Mouse (Mus musculus) midbrain, embryonic 13.5 days (tissue): ENCODE data around the gene Gse1. TPM values are rescaled to one million over a fixed set of nuclear protein-coding genes. Genes with fewer than 3 reads are reported as not detected.
"Not testable (repeated sequence)": the region's sequence is repeated elsewhere in the genome, so short reads cannot be mapped to it uniquely, and the experiment has no call there.

Experiments
- ATAC-seq: fragments of 200-750 bp; cut with Nextera tagmentation; 2 replicates; pipeline ENCODE4 v1.8.0; 2017; ENCODE audit warnings: mild to moderate bottlenecking, moderate TSS enrichment, moderate library complexity
- H3K27ac ChIP-seq: fragments of 300-500 bp; sonication (generic); 2 replicates; pipeline ENCODE4 v1.5.1; 2015; ENCODE audit warnings: inconsistent platforms, mild to moderate bottlenecking, moderate library complexity
- H3K27me3 ChIP-seq: fragments of 300-500 bp; sonication (generic); 2 replicates; pipeline ENCODE4 v1.6.1; 2015; ENCODE audit warnings: mild to moderate bottlenecking, inconsistent platforms
- H3K36me3 ChIP-seq: fragments of 300-500 bp; sonication (generic); 2 replicates; pipeline ENCODE4 v1.6.1; 2015; ENCODE audit warnings: mild to moderate bottlenecking, inconsistent platforms
- H3K4me1 ChIP-seq: fragments of 300-500 bp; sonication (generic); replicated peaks from 2 replicates; pipeline ENCODE4 v1.6.1; 2015; ENCODE audit warnings: inconsistent platforms
- H3K4me2 ChIP-seq: fragments of 300-500 bp; sonication (generic); replicated peaks from 2 replicates; pipeline ENCODE4 v1.6.1; 2015; ENCODE audit warnings: moderate library complexity, mild to moderate bottlenecking, inconsistent platforms
- H3K4me3 ChIP-seq: fragments of 300-500 bp; sonication (generic); replicated peaks from 2 replicates; pipeline ENCODE4 v1.5.1; 2015; ENCODE audit warnings: mild to moderate bottlenecking, inconsistent platforms
- H3K9ac ChIP-seq: fragments of 300-500 bp; sonication (generic); replicated peaks from 2 replicates; pipeline ENCODE4 v1.6.1; 2015; ENCODE audit warnings: mild to moderate bottlenecking, inconsistent platforms
- H3K9me3 ChIP-seq: fragments of 300-500 bp; sonication (generic); 2 replicates; pipeline ENCODE4 v1.6.1; 2016; ENCODE audit warnings: mild to moderate bottlenecking, inconsistent platforms
- WGBS: fragments of 180-500 bp; shearing (Covaris S2); methylation state at CpG from one replicate; pipeline ENCODE4 v1.1.7; 2015; 5-methylcytosine and 5-hydroxymethylcytosine counted together
- polyA plus RNA-seq: library from polyadenylated mRNA; unstranded; fragments of >200 nt; fragmentation: Nextera tagmentation; extraction: Ambion mirVana; gene quantifications from 2 replicates; pipeline ENCODE4 v1.2.1, GENCODE M21; 2015

The Gse1 gene
- polyA plus RNA-seq, 1 experiment from 2014 or later: 22.5 TPM

DNA sequence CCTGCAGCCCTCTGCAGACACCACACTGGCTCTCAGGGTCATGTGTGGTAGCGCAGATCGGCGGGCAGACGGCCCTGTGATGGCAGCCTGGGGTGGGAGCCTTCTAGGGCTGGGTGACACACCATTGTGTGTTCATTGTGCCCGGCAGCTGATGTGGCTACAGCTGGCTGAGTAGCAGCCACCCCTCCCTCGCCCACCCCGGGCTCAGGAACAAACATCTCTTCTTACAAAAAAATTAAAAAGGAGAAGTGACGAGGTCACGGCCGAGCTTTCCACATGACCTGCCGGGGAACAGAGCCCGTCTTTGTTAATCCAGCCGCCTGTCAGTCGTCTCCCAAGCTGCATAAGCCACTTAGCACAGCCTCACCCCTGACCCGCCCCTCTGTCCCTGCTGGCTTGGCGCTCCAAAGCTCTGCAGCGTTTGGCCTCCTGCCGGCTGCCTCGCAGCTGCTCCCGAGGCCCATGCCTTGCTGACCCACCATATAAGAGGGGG lies 94.7 kb downstream of the Gse1 start:
- H3K27ac ChIP-seq: peak overlapping the region; percentile 85
- no peak overlapping the region for H3K4me3 ChIP-seq
- no peaks in the 10 kb centered on the region for H3K9me3 ChIP-seq
- no peaks in the 10 kb centered on the region for H3K27me3 ChIP-seq
- peak overlapping the region; percentile 49; the same call in 1 of the 2 replicates for H3K9ac ChIP-seq
- H3K4me2 ChIP-seq: peak overlapping the region; percentile 7; the same call in 1 of the 2 replicates
- no peaks in the 10 kb centered on the region for H3K36me3 ChIP-seq
- ATAC-seq: peak; percentile 78
- 3% methylated on average over 20 of the region's 20 CpGs for WGBS
- H3K4me1 ChIP-seq: peaks cover 60% of the 10 kb centered on the region

DNA sequence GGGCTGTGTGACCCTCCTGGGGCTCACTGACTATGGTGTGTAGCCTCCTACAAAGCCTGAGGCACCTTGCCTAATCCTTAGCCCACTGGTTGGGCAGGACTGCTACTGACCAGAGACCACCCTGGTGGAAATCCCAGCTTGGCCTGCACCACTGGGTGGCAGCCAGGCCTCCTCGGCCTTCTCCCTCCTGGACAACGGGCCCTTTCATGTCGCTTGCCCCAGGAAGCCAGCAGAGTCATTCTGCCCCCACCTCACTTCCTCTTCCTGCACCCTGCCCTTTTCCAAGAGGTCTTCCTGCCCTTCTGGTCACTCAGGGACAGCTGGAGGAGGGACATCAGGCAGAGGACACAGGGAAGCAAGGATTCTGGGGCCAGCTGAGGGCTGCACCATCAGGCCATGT lies 96.3 kb downstream of the Gse1 start:
- no peak overlapping the region for H3K9ac ChIP-seq
- no peak for ATAC-seq
- H3K4me2 ChIP-seq: no peak overlapping the region
- no peaks in the 10 kb centered on the region for H3K27me3 ChIP-seq
- WGBS: 50% methylated on average over 3 of the region's 3 CpGs
- H3K4me3 ChIP-seq: no peak overlapping the region
- H3K27ac ChIP-seq: peak overlapping the region; percentile 85; the same call in 1 of the 2 replicates
- no peaks in the 10 kb centered on the region for H3K36me3 ChIP-seq
- H3K4me1 ChIP-seq: peaks cover 54% of the 10 kb centered on the region
- H3K9me3 ChIP-seq: no peaks in the 10 kb centered on the region

GRCm38 (mm10) chr8:120325172-120325767 lies 97.0 kb downstream of the Gse1 start:
- Histone ChIP-seq H3K4me1 (peaks cover 58% of the 10 kb centered on the region), H3K36me3 (no peaks in the 10 kb centered on the region), H3K4me2 (no peak overlapping the region), H3K27ac (no peak overlapping the region; the same call in none of the 2 replicates), H3K4me3 (no peak overlapping the region), H3K9me3 (no peaks in the 10 kb centered on the region), H3K27me3 (no peaks in the 10 kb centered on the region), H3K9ac (no peak overlapping the region)
- WGBS: 69% methylated on average over 5 of the region's 5 CpGs
- no peak for ATAC-seq

GRCm38 (mm10) chr8:120327131-120327554 lies 98.9 kb downstream of the Gse1 start:
- no peak overlapping the region for H3K9ac ChIP-seq
- no peak overlapping the region for H3K4me2 ChIP-seq
- H3K4me3 ChIP-seq: no peak overlapping the region
- H3K27ac ChIP-seq: no peak overlapping the region
- no peaks in the 10 kb centered on the region for H3K36me3 ChIP-seq
- no peaks in the 10 kb centered on the region for H3K9me3 ChIP-seq
- no peak for ATAC-seq
- 47% methylated on average over 3 of the region's 3 CpGs for WGBS
- no peaks in the 10 kb centered on the region for H3K27me3 ChIP-seq
- H3K4me1 ChIP-seq: peaks cover 55% of the 10 kb centered on the region

DNA sequence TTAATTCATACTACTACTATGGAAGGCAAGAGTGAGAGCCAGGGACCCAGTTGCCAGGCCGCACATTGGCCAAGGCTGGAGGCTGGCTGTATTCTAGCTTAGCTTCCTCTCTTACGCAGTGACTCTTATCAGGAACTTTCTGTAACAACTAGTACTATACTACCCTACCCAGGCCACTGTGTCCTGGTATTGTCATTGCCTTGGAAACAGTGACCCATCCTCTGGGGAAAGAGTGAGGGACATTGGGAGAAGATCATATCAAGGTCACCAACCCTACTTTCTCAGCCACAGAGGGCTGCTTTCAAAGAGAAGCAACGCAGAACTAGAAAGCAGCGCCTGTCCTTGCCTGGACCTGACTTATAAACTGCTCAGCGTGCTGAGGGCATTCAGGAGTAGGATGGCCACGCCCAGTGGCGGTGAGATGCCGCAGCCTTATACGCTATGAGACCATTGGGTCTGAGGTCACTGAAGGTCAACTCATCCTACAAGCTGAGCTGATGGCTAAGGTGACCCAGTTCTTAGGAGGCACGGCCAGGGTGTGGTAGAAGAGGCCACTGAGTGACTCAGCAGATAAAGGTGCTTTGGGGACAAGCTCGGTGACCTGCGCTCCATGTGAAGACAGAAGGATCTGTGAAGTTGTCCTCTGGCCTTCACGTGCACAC lies 100.2 kb downstream of the Gse1 start:
- Histone ChIP-seq H3K4me2 (no peak overlapping the region), H3K9me3 (no peaks in the 10 kb centered on the region), H3K27ac (no peak overlapping the region), H3K9ac (no peak overlapping the region), H3K4me1 (peaks cover 50% of the 10 kb centered on the region), H3K36me3 (no peaks in the 10 kb centered on the region), H3K27me3 (peaks cover 5% of the 10 kb centered on the region; the same call in 1 of the 2 replicates), H3K4me3 (no peak overlapping the region)
- 92% methylated on average over 13 of the region's 13 CpGs for WGBS
- no peak for ATAC-seq

GRCm38 (mm10) chr8:120329030-120329748 lies 100.9 kb downstream of the Gse1 start:
- H3K4me3 ChIP-seq: no peak overlapping the region
- 0 out of 2 replicates have a peak overlapping the region, but pooled peaks have one; percentile 19 for H3K9ac ChIP-seq
- no peaks in the 10 kb centered on the region for H3K36me3 ChIP-seq
- H3K27me3 ChIP-seq: peaks cover 5% of the 10 kb centered on the region; the same call in 1 of the 2 replicates
- WGBS: 87% methylated on average over 11 of the region's 11 CpGs
- peak overlapping the region; percentile 2; the same call in 1 of the 2 replicates for H3K27ac ChIP-seq
- no peak for ATAC-seq
- H3K4me1 ChIP-seq: peaks cover 43% of the 10 kb centered on the region
- no peaks in the 10 kb centered on the region for H3K9me3 ChIP-seq
- H3K4me2 ChIP-seq: no peak overlapping the region

DNA sequence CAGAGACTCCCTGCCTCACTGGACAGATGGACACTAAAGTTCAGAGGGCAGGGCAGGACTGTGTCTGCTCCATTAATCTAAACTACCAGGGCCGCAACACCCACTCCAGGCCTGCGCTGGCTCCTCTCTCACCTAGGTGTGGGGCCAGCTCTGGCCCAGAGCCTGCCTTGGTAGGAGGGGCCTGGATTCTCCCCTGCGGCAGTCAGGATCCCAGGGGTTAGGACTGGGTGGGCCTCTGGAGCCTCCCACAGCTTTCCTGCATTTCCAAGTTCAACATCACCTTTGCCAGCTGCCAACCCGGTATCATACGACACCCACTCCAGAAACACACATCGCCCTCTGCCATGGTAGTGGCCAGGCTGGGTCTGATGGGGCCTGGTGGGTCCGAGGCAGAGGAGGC lies 102.8 kb downstream of the Gse1 start:
- Histone ChIP-seq H3K27me3 (peaks cover 5% of the 10 kb centered on the region; the same call in 1 of the 2 replicates), H3K27ac (no peak overlapping the region), H3K9me3 (no peaks in the 10 kb centered on the region), H3K36me3 (no peaks in the 10 kb centered on the region), H3K9ac (no peak overlapping the region), H3K4me1 (peaks cover 48% of the 10 kb centered on the region), H3K4me2 (no peak overlapping the region), H3K4me3 (no peak overlapping the region)
- 83% methylated on average over 7 of the region's 7 CpGs for WGBS
- no peak for ATAC-seq

DNA sequence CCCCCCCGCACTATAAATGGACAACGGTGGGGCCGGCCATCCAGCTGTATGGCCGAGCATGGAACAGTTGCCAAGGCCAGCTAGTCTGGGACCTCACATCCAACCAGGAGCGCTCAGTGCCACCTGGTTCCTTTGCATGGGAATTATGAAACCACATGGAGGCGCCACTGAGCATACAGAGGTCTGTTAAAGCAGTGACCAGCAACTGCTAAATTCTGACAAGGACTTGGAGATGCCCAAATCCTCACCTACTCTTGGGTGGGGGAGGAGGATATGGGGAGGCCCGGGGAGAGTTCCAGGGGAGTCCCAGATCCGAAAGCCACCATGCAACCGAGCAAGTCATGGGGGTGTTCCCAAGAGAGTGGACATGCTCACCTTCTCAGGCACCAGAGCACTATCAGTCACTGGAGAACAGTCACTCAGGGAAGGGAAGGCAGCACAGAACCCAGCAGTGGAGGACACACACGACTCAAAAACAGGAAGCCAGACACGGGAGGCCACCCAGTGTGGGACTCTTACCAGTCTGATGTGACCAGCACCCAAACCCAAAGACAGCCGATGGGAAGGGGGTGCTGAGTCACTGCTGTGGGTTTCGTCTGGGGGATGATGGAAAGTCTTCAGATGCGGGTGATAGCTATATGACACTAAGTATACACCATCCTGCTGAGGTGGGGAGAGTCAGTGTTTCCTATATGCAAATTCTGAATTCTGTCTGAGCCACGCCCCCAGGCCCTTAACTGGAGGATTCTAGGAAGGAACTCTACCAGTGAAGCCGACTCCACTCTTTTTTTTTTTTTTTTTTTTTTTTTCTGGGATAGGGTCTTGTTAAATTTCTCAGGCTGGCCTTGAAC lies 104.3 kb downstream of the Gse1 start:
- Histone ChIP-seq H3K4me3 (no peak overlapping the region), H3K9me3 (no peaks in the 10 kb centered on the region), H3K4me1 (peaks cover 54% of the 10 kb centered on the region), H3K27ac (no peak overlapping the region), H3K4me2 (no peak overlapping the region), H3K27me3 (peaks cover 5% of the 10 kb centered on the region; the same call in 1 of the 2 replicates), H3K9ac (no peak overlapping the region), H3K36me3 (no peaks in the 10 kb centered on the region)
- no peak for ATAC-seq
- WGBS: 77% methylated on average over 16 of the region's 16 CpGs

DNA sequence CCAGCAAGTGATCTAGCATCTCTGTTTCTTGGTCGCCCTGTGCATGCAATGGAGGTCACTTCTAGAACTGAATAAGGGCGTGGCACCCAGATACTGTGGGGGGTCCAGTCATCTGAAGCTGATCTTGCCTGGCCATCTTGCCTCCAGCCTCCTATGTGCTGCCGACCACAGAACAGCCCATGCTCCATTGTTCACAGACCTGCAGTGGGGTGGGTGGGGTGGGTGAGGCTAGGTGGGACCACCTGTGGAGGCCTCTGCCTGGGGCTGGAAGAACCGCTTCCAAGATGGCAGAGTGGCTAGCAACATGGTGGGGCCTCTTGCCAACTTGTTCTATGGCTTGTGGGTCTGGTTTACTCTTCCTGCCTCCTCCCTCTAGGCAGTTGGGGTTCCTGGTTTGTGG lies 105.4 kb downstream of the Gse1 start:
- Histone ChIP-seq H3K4me2 (no peak overlapping the region), H3K27ac (no peak overlapping the region), H3K9ac (no peak overlapping the region), H3K9me3 (no peaks in the 10 kb centered on the region), H3K4me3 (no peak overlapping the region), H3K27me3 (peaks cover 5% of the 10 kb centered on the region; the same call in 1 of the 2 replicates), H3K4me1 (peaks cover 58% of the 10 kb centered on the region), H3K36me3 (no peaks in the 10 kb centered on the region)
- ATAC-seq: no peak
- 93% methylated on average over 4 of the region's 4 CpGs for WGBS

DNA sequence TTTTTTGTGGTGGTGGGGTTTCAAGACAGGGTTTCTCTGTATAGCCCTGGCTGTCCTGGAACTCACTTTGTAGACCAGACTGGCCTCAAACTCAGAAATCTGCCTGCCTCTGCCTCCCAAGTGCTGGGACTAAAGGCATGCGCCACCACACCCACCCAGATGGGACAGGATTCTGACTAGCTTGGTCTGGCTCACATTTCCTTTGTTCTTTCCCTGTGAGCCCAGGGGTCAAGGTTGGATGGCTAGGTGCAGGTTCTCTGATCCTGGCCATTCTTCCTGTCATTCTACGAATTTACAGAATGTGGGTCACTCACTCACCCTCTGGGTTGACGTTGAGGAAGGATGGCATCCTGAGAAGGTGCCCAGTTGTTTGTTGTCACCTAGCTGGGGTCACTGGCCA lies 106.0 kb downstream of the Gse1 start:
- not testable (repeated sequence) for H3K9me3 ChIP-seq, ATAC-seq, H3K4me3 ChIP-seq, H3K9ac ChIP-seq, H3K4me2 ChIP-seq, H3K27me3 ChIP-seq, H3K36me3 ChIP-seq
- WGBS: 60% methylated on average over 3 of the region's 3 CpGs
- Histone ChIP-seq H3K27ac (peak overlapping the region; percentile 91), H3K4me1 (peaks cover 54% of the 10 kb centered on the region)

DNA sequence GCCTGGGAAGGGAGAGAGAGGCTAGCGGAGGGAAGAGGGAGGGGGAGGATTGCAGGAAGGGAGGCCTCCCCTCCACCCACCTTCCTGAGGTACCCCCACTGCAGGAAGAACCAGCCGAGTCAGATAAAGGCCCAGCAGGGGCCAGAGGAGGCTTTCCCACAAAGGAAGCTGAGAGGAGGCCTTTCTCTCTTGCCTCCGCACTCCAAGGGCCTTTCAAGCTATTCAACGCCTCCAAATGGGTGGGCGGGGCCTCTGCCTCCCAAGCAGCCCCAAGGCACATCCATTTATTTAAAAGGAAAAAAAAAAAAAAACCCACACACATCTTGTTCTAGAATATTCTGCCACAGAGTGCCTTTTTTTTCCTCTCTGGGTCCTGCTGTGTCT lies 106.6 kb downstream of the Gse1 start:
- peaks cover 54% of the 10 kb centered on the region for H3K4me1 ChIP-seq
- H3K9ac ChIP-seq: peak overlapping the region; percentile 52; the same call in 1 of the 2 replicates
- H3K27ac ChIP-seq: peak overlapping the region; percentile 91
- peak overlapping the region; percentile 30 for H3K4me2 ChIP-seq
- H3K4me3 ChIP-seq: no peak overlapping the region
- no peaks in the 10 kb centered on the region for H3K36me3 ChIP-seq
- peaks cover 5% of the 10 kb centered on the region; the same call in 1 of the 2 replicates for H3K27me3 ChIP-seq
- ATAC-seq: peak; percentile 46
- no peaks in the 10 kb centered on the region for H3K9me3 ChIP-seq
- WGBS: 3% methylated on average over 5 of the region's 5 CpGs
